Mouse (Mus musculus): ENCODE results near the gene Tspan32.

- no peak for TF ChIP-seq POLR2A (IDR thresholded peaks at IDR 0.05; ENCODE audit: low read depth, low read length)
- TF ChIP-seq CTCF (IDR thresholded peaks at IDR 0.05; ENCODE audit: extremely low read depth, insufficient read length, insufficient replicate concordance, low read depth, low read length): no peak
These were observed 50.8 kb downstream of the Tspan32 start for GRCm38 (mm10) chr7:143055499-143056186.
